Mouse (Mus musculus) gastrocnemius, adult 18-20 months (tissue): ENCODE data around the gene Lrrc52. TPM values are rescaled to one million over a fixed set of nuclear protein-coding genes. Genes with fewer than 3 reads are reported as not detected.

ENCODE experiments used
- DNase-seq: peaks from one replicate; pipeline ENCODE4 v3.0.0; 2021; ENCODE audit warnings: low spot score
- long read RNA-seq, 2 experiments: library from polyadenylated mRNA; stranded (forward); transcript quantifications; one replicate each; pipeline ENCODE4 v2.0.0; 2021
- total RNA-seq, 2 experiments: library from RNA; stranded (reverse); gene quantifications; 2 replicates each; pipeline ENCODE4 v1.2.3; 2021

Gene Lrrc52
- total RNA-seq, result 10 to 100 TPM in 1 of 2 experiments, 1 to 10 TPM in 1; 5.1 to 19.9 TPM
- long read RNA-seq, experiment 1, partial matches to known transcripts, result 0 of 4 reads
- long read RNA-seq, experiment 1, other reads (novel, unspliced or antisense), result 0 of 4 reads
- long read RNA-seq, experiment 2, partial matches to known transcripts, result 0 of 3 reads
- long read RNA-seq, experiment 2, other reads (novel, unspliced or antisense), result 0 of 3 reads

- peak; percentile 79 for DNase-seq
These were observed at the start of gene Lrrc52 for GRCm38 (mm10) chr1:167466765-167467426. TSS of gene Lrrc52 (minus strand) at chr1:167466780.

- no peak for DNase-seq
These were observed 45.0 kb upstream of the Lrrc52 start for GRCm38 (mm10) chr1:167511621-167512020.

- DNase-seq, result no peak
These were observed 39.5 kb upstream of the Lrrc52 start for GRCm38 (mm10) chr1:167506048-167506447.

GRCm38 (mm10) chr1:167505427-167505826, 38.8 kb upstream of the Lrrc52 start:
- no peak for DNase-seq

GRCm38 (mm10) chr1:167499097-167499850, 32.7 kb upstream of the Lrrc52 start:
- DNase-seq, result no peak

GRCm38 (mm10) chr1:167497991-167498390, 31.4 kb upstream of the Lrrc52 start:
- DNase-seq, result no peak

GRCm38 (mm10) chr1:167497560-167497959, 31.0 kb upstream of the Lrrc52 start:
- DNase-seq, result no peak

- no peak for DNase-seq
These were observed 24.9 kb upstream of the Lrrc52 start for GRCm38 (mm10) chr1:167491501-167491900.

GRCm38 (mm10) chr1:167487933-167488332, 21.4 kb upstream of the Lrrc52 start:
- DNase-seq, result no peak

GRCm38 (mm10) chr1:167486959-167487680, 20.5 kb upstream of the Lrrc52 start:
- DNase-seq, result no peak

GRCm38 (mm10) chr1:167482863-167483262, 16.3 kb upstream of the Lrrc52 start:
- no peak for DNase-seq

GRCm38 (mm10) chr1:167473585-167473984, 7.0 kb upstream of the Lrrc52 start:
- DNase-seq, result no peak

- DNase-seq, result no peak
These were observed 1.3 kb upstream of the Lrrc52 start for GRCm38 (mm10) chr1:167467916-167468315.

GRCm38 (mm10) chr1:167457311-167457710, 9.3 kb downstream of the Lrrc52 start:
- DNase-seq, result no peak

- no peak for DNase-seq
These were observed 13.5 kb downstream of the Lrrc52 start for GRCm38 (mm10) chr1:167453048-167453447.

- DNase-seq, result no peak
These were observed 14.1 kb downstream of the Lrrc52 start for GRCm38 (mm10) chr1:167452456-167452855.

- no peak for DNase-seq
These were observed 18.0 kb downstream of the Lrrc52 start for GRCm38 (mm10) chr1:167448598-167448997.

- DNase-seq, result no peak
These were observed 18.5 kb downstream of the Lrrc52 start for GRCm38 (mm10) chr1:167448088-167448487.

- DNase-seq, result no peak
These were observed 20.1 kb downstream of the Lrrc52 start for GRCm38 (mm10) chr1:167446516-167446915.

GRCm38 (mm10) chr1:167445167-167445566, 21.4 kb downstream of the Lrrc52 start:
- no peak for DNase-seq

- DNase-seq, result no peak
These were observed 28.2 kb downstream of the Lrrc52 start for GRCm38 (mm10) chr1:167438231-167438885.
